Mouse (Mus musculus) right cerebral cortex, postnatal 14 days (tissue): ENCODE measurements at regions not wholly inside any gene's neighbourhood (a gene's known extent, or its start where the extent isn't known, plus 50 kb on each side); places are given as distances from the start of the nearest gene placed in this dataset.

ENCODE experiments used
- DNase-seq: peaks from one replicate; pipeline ENCODE4 v3.0.0; 2022

GRCm38 (mm10) chr11:24226755-24227154, 148.9 kb downstream of the Bcl11a start:
- DNase-seq, result no peak

GRCm38 (mm10) chr11:24233376-24233775, 155.5 kb downstream of the Bcl11a start:
- no peak for DNase-seq

GRCm38 (mm10) chr11:24233821-24234220, 156.0 kb downstream of the Bcl11a start:
- no peak for DNase-seq

GRCm38 (mm10) chr11:24234422-24234821, 156.6 kb downstream of the Bcl11a start:
- DNase-seq, result no peak

GRCm38 (mm10) chr11:24235326-24235725, 157.5 kb downstream of the Bcl11a start:
- DNase-seq, result no peak

- DNase-seq, result no peak
Measured at GRCm38 (mm10) chr11:24239631-24240030, 161.8 kb downstream of the Bcl11a start.

- no peak for DNase-seq
Measured at GRCm38 (mm10) chr11:24242096-24242495, 164.2 kb downstream of the Bcl11a start.

GRCm38 (mm10) chr11:24242888-24243287, 165.0 kb downstream of the Bcl11a start:
- no peak for DNase-seq

GRCm38 (mm10) chr11:24245390-24245789, 167.5 kb downstream of the Bcl11a start:
- no peak for DNase-seq

- no peak for DNase-seq
Measured at GRCm38 (mm10) chr11:24246314-24246713, 168.5 kb downstream of the Bcl11a start.

- DNase-seq, result no peak
Measured at GRCm38 (mm10) chr11:24247285-24247684, 169.4 kb downstream of the Bcl11a start.

- DNase-seq, result no peak
Measured at GRCm38 (mm10) chr11:24251516-24251915, 173.7 kb downstream of the Bcl11a start.

- no peak for DNase-seq
Measured at GRCm38 (mm10) chr11:24255201-24256060, 177.6 kb downstream of the Bcl11a start.

- DNase-seq, result no peak
Measured at GRCm38 (mm10) chr11:24257741-24258140, 179.9 kb downstream of the Bcl11a start.

GRCm38 (mm10) chr11:24258340-24258739, 180.5 kb downstream of the Bcl11a start:
- DNase-seq, result no peak

- DNase-seq, result no peak
Measured at GRCm38 (mm10) chr11:24259668-24260067, 181.8 kb downstream of the Bcl11a start.

GRCm38 (mm10) chr11:24269046-24269445, 191.2 kb downstream of the Bcl11a start:
- DNase-seq, result no peak

- no peak for DNase-seq
Measured at GRCm38 (mm10) chr11:24281628-24282027, 203.8 kb downstream of the Bcl11a start.

GRCm38 (mm10) chr11:24282556-24282955, 204.7 kb downstream of the Bcl11a start:
- DNase-seq, result no peak

GRCm38 (mm10) chr11:24286129-24287108, 208.6 kb downstream of the Bcl11a start:
- DNase-seq, result no peak

- no peak for DNase-seq
Measured at GRCm38 (mm10) chr11:24293209-24293608, 215.4 kb downstream of the Bcl11a start.

- no peak for DNase-seq
Measured at GRCm38 (mm10) chr11:24293860-24294531, 216.1 kb downstream of the Bcl11a start.
